Mouse (Mus musculus) right cerebral cortex, postnatal 10 days (tissue): ENCODE measurements at regions not wholly inside any gene's neighbourhood (a gene's known extent, or its start where the extent isn't known, plus 50 kb on each side); places are given as distances from the start of the nearest gene placed in this dataset.
A peak's percentile ranks its signal among the peaks of the same experiment; 100 is the strongest.

Experiments used
- DNase-seq, 2 experiments: peaks; one replicate each; pipeline ENCODE4 v3.0.0; 2021; ENCODE audit warnings: low spot score in 2 of 2

- DNase-seq = no peak
These were observed 54.1 kb upstream of the Cxadr start for GRCm38 (mm10) chr16:78247189-78247588.

GRCm38 (mm10) chr16:78242678-78243077, 58.6 kb upstream of the Cxadr start:
- no peak for DNase-seq

- DNase-seq = no peak
These were observed 61.1 kb upstream of the Cxadr start for GRCm38 (mm10) chr16:78240152-78240551.

GRCm38 (mm10) chr16:78238052-78238701, 63.1 kb upstream of the Cxadr start:
- peak; percentile 66 to 68 for DNase-seq

GRCm38 (mm10) chr16:78237641-78238051, 63.6 kb upstream of the Cxadr start:
- DNase-seq = peak in 1 of 2 experiments; percentile 35

GRCm38 (mm10) chr16:78236746-78237640, 64.3 kb upstream of the Cxadr start:
- DNase-seq = peak in 1 of 2 experiments; percentile 42

- no peak for DNase-seq
These were observed 69.1 kb upstream of the Cxadr start for GRCm38 (mm10) chr16:78232205-78232604.

- no peak for DNase-seq
These were observed 72.3 kb upstream of the Cxadr start for GRCm38 (mm10) chr16:78229013-78229412.

GRCm38 (mm10) chr16:78222377-78222776, 78.9 kb upstream of the Cxadr start:
- no peak for DNase-seq

GRCm38 (mm10) chr16:78221781-78222180, 79.5 kb upstream of the Cxadr start:
- no peak for DNase-seq

- DNase-seq = peak in 1 of 2 experiments; percentile 52
These were observed 83.7 kb upstream of the Cxadr start for GRCm38 (mm10) chr16:78217633-78218032.

GRCm38 (mm10) chr16:78216752-78217351, 84.4 kb upstream of the Cxadr start:
- no peak for DNase-seq

GRCm38 (mm10) chr16:78211687-78212086, 89.6 kb upstream of the Cxadr start:
- DNase-seq = no peak

- DNase-seq = no peak
These were observed 93.0 kb upstream of the Cxadr start for GRCm38 (mm10) chr16:78208321-78208720.

GRCm38 (mm10) chr16:78204332-78204731, 97.0 kb upstream of the Cxadr start:
- DNase-seq = no peak

GRCm38 (mm10) chr16:78200044-78200830, 101.1 kb upstream of the Cxadr start:
- DNase-seq = no peak

GRCm38 (mm10) chr16:78199252-78199651, 102.0 kb upstream of the Cxadr start:
- no peak for DNase-seq

GRCm38 (mm10) chr16:78198642-78199121, 102.6 kb upstream of the Cxadr start:
- DNase-seq = peak; percentile 74 to 85

GRCm38 (mm10) chr16:78197252-78197896, 103.9 kb upstream of the Cxadr start:
- peak; percentile 84 to 91 for DNase-seq

- DNase-seq = no peak
These were observed 130.4 kb upstream of the Cxadr start for GRCm38 (mm10) chr16:78170627-78171605.
